Comparison of ENCODE assay signal across 7 mouse cellular contexts in the genomic region with DNA sequence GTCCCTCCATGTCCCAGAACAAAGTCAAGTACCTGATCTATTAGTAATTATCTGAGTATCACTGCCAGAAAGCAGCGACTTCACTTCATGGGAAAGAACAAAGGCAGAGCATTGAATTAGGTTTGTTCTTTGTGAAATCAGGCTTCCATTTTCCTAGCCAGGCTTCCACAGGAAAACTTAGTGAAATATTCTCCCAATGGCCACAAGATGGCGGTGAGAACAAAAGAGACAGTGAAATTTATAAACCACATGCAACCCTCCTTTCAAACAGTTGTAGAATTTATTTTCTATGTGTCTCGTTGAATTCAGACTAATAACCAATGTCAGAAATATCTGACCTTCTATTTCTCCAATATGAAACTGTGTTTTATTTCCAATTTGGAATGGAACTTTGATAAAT. TPM values are rescaled to one million over a fixed set of nuclear protein-coding genes. Genes with fewer than 3 reads are reported as not detected.
A peak's percentile ranks its signal among the peaks of the same experiment; 100 is the strongest.
DNase-seq lines count a peak whose midpoint lies in the region; ATAC-seq and TF ChIP-seq lines count a peak whose summit lies in the region.

No protein-coding gene starts in this region.

- H3K36me3 ChIP-seq in lung, embryonic 14.5 days (ENCODE audit: insufficient read depth) = no peaks in the 10 kb centered on the region
- H3K36me3 ChIP-seq in hindbrain, postnatal 0 days (ENCODE audit: insufficient read depth, low read length) = no peaks in the 10 kb centered on the region; the same call in 1 of the 2 replicates

- no peak overlapping the region for H3K4me2 ChIP-seq in lung, embryonic 14.5 days
- H3K4me2 ChIP-seq in hindbrain, postnatal 0 days (ENCODE audit: low read depth, low read length) = no peak overlapping the region

- H3K4me1 ChIP-seq in lung, embryonic 14.5 days (ENCODE audit: insufficient read depth) = no peaks in the 10 kb centered on the region
- H3K4me1 ChIP-seq in lung, adult 2 months (ENCODE audit: control insufficient read depth, insufficient read depth, low read length) = no peaks in the 10 kb centered on the region
- no peaks in the 10 kb centered on the region for H3K4me1 ChIP-seq in hindbrain, postnatal 0 days (ENCODE audit: insufficient read depth, low read length)

- no peak for TF ChIP-seq POLR2A in lung, adult 2 months (IDR thresholded peaks at IDR 0.05; ENCODE audit: borderline replicate concordance, extremely low read depth, low read depth, low read length)

- no peaks in the 10 kb centered on the region for H3K9me3 ChIP-seq in lung, embryonic 14.5 days (ENCODE audit: low read depth, low read length)
- H3K9me3 ChIP-seq in hindbrain, postnatal 0 days (ENCODE audit: low read length) = no peaks in the 10 kb centered on the region

- no peak overlapping the region for H3K27ac ChIP-seq in lung, embryonic 14.5 days (ENCODE audit: low read depth)
- peak overlapping the region; percentile 36; the same call in 1 of the 2 replicates for H3K27ac ChIP-seq in hindbrain, postnatal 0 days

- 4% methylated on average over 3 of the region's 3 CpGs for WGBS in lung, embryonic 14.5 days
- WGBS in lung, adult 2 months = under 1% methylated on average over 3 of the region's 3 CpGs
- WGBS in hindbrain, postnatal 0 days = 7% methylated on average over 3 of the region's 3 CpGs

- H3K27me3 ChIP-seq in lung, embryonic 14.5 days (ENCODE audit: insufficient read depth, low read length) = no peaks in the 10 kb centered on the region
- no peaks in the 10 kb centered on the region for H3K27me3 ChIP-seq in hindbrain, postnatal 0 days (ENCODE audit: insufficient read depth, low read length)

- H3K9ac ChIP-seq in lung, embryonic 14.5 days = no peak overlapping the region
- no peak overlapping the region for H3K9ac ChIP-seq in hindbrain, postnatal 0 days (replicated peaks; ENCODE audit: low read length)

- H3K4me3 ChIP-seq in lung, embryonic 14.5 days (ENCODE audit: low read depth, low read length) = no peak overlapping the region
- no peak overlapping the region for H3K4me3 ChIP-seq in lung, adult 2 months (replicated peaks; ENCODE audit: extremely low read depth, low read depth, low read length)
- no peak overlapping the region for H3K4me3 ChIP-seq in hindbrain, postnatal 0 days (ENCODE audit: low read length)

- peak; percentile 88 for DNase-seq in lung, embryonic 14.5 days
- DNase-seq in lung, adult 2 months = no peak
- DNase-seq in ZHBTc4 (ENCODE audit: low read depth, low spot score) = peak; percentile 40
- DNase-seq in embryo, embryonic 9.5 days (ENCODE audit: extremely low spot score) = peak; percentile 33
- peak; percentile 85 for DNase-seq in hindbrain, postnatal 0 days (ENCODE audit: low spot score)
- DNase-seq in left cerebral cortex, postnatal 25 days (ENCODE audit: low spot score in 2 of 2) = peak; percentile 59 to 70
- peak; percentile 79 for DNase-seq in retina, embryonic 14.5 days (ENCODE audit: low spot score)

- no peak for ATAC-seq in lung, embryonic 14.5 days (ENCODE audit: insufficient read depth)
- ATAC-seq in hindbrain, postnatal 0 days = peak; percentile 56; the same call in 1 of the 2 replicates

- intact Hi-C loops in left cerebral cortex, postnatal 25 days (cut with DNase I) = loop anchor here (2.0 to 5.0 kb wide), 4 partner anchors 161 to 339 kb away; no protein-coding TSS in a partner anchor

- peak; percentile 73 for TF ChIP-seq CTCF in lung, embryonic 14.5 days (IDR thresholded peaks at IDR 0.05; ENCODE audit: low read depth)
- TF ChIP-seq CTCF in lung, adult 2 months (IDR thresholded peaks at IDR 0.05; ENCODE audit: insufficient read depth, low read length) = no peak
- TF ChIP-seq CTCF in hindbrain, postnatal 0 days (IDR thresholded peaks at IDR 0.05; ENCODE audit: low read depth) = peak; percentile 79

RNA-seq across cellular contexts. Expression of a gene that starts 42.2 kb away (rescaled TPM):
- 49.6 and 56.8 TPM in 2 replicates for polyA plus RNA-seq in lung, embryonic 14.5 days (2014; fragmentation: Nextera tagmentation; extraction: Ambion mirVana)
- 2.5 and 3.9 TPM in 2 replicates for polyA plus RNA-seq in lung, adult 2 months (2012; rRNA removed)
- total RNA-seq in hindbrain, postnatal 0 days (2014; rRNA removed) = 4.2 and 5.3 TPM in 2 replicates
- 8.3 and 9.4 TPM in 2 replicates for polyA plus RNA-seq in hindbrain, postnatal 0 days (2015; fragmentation: Nextera tagmentation; extraction: Ambion mirVana)
- 10 to 100 TPM in 1 of 2 experiments, 1 to 10 TPM in 1; 8.6 to 10.6 TPM for total RNA-seq in left cerebral cortex, postnatal 25 days (2021)
